Mouse (Mus musculus) kidney, adult 2 months (tissue): ENCODE measurements around the gene Gm10563. TPM values are rescaled to one million over a fixed set of nuclear protein-coding genes. Genes with fewer than 3 reads are reported as not detected.
"Not testable (repeated sequence)": the region's sequence is repeated elsewhere in the genome, so short reads cannot be mapped to it uniquely, and the experiment has no call there.

Experiments used
- DNase-seq: peaks from one replicate; pipeline ENCODE4 v3.0.0; 2021
- H3K27ac ChIP-seq: fragments of 200-500 bp; 2 replicates; pipeline ENCODE4 v1.5.1; 2012; ENCODE audit warnings: low read depth, low read length, control low read depth, inconsistent platforms; ENCODE audit not compliant: insufficient read depth
- H3K27me3 ChIP-seq: fragments of 200-500 bp; replicated peaks from 2 replicates; pipeline ENCODE4 v1.6.1; 2012; ENCODE audit warnings: mild to moderate bottlenecking, moderate library complexity, low read length, inconsistent platforms; ENCODE audit not compliant: control insufficient read depth, insufficient read depth
- H3K36me3 ChIP-seq: fragments of 200-500 bp; 2 replicates; pipeline ENCODE4 v1.6.1; 2012; ENCODE audit warnings: mild to moderate bottlenecking, moderate library complexity, low read length, inconsistent platforms; ENCODE audit not compliant: control insufficient read depth, insufficient read depth
- H3K4me1 ChIP-seq: fragments of 200-500 bp; 2 replicates; pipeline ENCODE4 v1.6.1; 2011; ENCODE audit warnings: low read length; ENCODE audit not compliant: control insufficient read depth, insufficient read depth
- H3K4me3 ChIP-seq: fragments of 200-500 bp; 2 replicates; pipeline ENCODE4 v1.5.1; 2011; ENCODE audit warnings: mild to moderate bottlenecking, low read depth, low read length, control low read depth; ENCODE audit not compliant: insufficient read depth
- CTCF ChIP-seq: fragments of 200-500 bp; conservative IDR thresholded peaks from 2 replicates; pipeline ENCODE4 v1.5.1; 2011; ENCODE audit warnings: low read depth, mild to moderate bottlenecking, control low read depth, low read length, moderate library complexity, mixed read lengths; ENCODE audit not compliant: insufficient read depth, insufficient read length
- POLR2A ChIP-seq: fragments of 200-500 bp; IDR thresholded peaks from one replicate; pipeline ENCODE4 v1.6.1; 2011; ENCODE audit warnings: low read depth, low read length, control low read depth
- WGBS: fragments of 180-500 bp; shearing (Covaris S2); methylation state at CpG from one replicate; pipeline ENCODE4 v1.1.7; 2018; 5-methylcytosine and 5-hydroxymethylcytosine counted together
- polyA plus RNA-seq: library from polyadenylated mRNA; depleted of rRNA; stranded (reverse); fragments of >200 nt; gene quantifications from 2 replicates; pipeline ENCODE4 v1.2.3, GENCODE M21; 2012

Gm10563 gene
- polyA plus RNA-seq, 1 experiment, result not detected

- WGBS, result 52% methylated on average over 5 of the region's 5 CpGs
- no peak for DNase-seq
- Histone ChIP-seq H3K4me1 (peaks cover 16% of the 10 kb centered on the region; the same call in 1 of the 2 replicates), H3K27me3 (no peaks in the 10 kb centered on the region), H3K27ac (no peak overlapping the region), H3K36me3 (no peaks in the 10 kb centered on the region), H3K4me3 (no peak overlapping the region)
- TF ChIP-seq POLR2A (no peak), CTCF (no peak)
These were observed 67.5 kb downstream of the Gm10563 start for GRCm38 (mm10) chr4:155577741-155578140.

- TF ChIP-seq POLR2A (no peak), CTCF (no peak)
- H3K4me3 ChIP-seq, result no peak overlapping the region
- no peaks in the 10 kb centered on the region for H3K36me3 ChIP-seq
- peak; percentile 71 for DNase-seq
- 65% methylated on average over 9 of the region's 9 CpGs for WGBS
- H3K27me3 ChIP-seq, result no peaks in the 10 kb centered on the region
- H3K4me1 ChIP-seq, result peaks cover 16% of the 10 kb centered on the region; the same call in 1 of the 2 replicates
- no peak overlapping the region for H3K27ac ChIP-seq
These were observed 68.1 kb downstream of the Gm10563 start for GRCm38 (mm10) chr4:155577132-155577531.

- Histone ChIP-seq H3K36me3 (no peaks in the 10 kb centered on the region), H3K27ac (no peak overlapping the region), H3K27me3 (no peaks in the 10 kb centered on the region), H3K4me3 (no peak overlapping the region), H3K4me1 (peaks cover 19% of the 10 kb centered on the region; the same call in 1 of the 2 replicates)
- 71% methylated on average over 8 of the region's 8 CpGs for WGBS
- peak; percentile 60 for DNase-seq
- TF ChIP-seq CTCF (no peak), POLR2A (no peak)
These were observed 69.7 kb downstream of the Gm10563 start for GRCm38 (mm10) chr4:155575521-155575920.

GRCm38 (mm10) chr4:155574931-155575330 lies 70.3 kb downstream of the Gm10563 start:
- H3K27ac ChIP-seq, result no peak overlapping the region
- no peaks in the 10 kb centered on the region for H3K27me3 ChIP-seq
- H3K4me1 ChIP-seq, result peaks cover 19% of the 10 kb centered on the region; the same call in 1 of the 2 replicates
- no peak for DNase-seq
- WGBS, result 77% methylated on average over 11 of the region's 11 CpGs
- TF ChIP-seq POLR2A (no peak), CTCF (no peak)
- no peaks in the 10 kb centered on the region for H3K36me3 ChIP-seq
- H3K4me3 ChIP-seq, result no peak overlapping the region

GRCm38 (mm10) chr4:155573876-155574275 lies 71.3 kb downstream of the Gm10563 start:
- no peak for DNase-seq
- WGBS, result 84% methylated on average over 9 of the region's 9 CpGs
- Histone ChIP-seq H3K4me3 (no peak overlapping the region), H3K4me1 (peaks cover 22% of the 10 kb centered on the region; the same call in 1 of the 2 replicates), H3K27ac (no peak overlapping the region), H3K36me3 (no peaks in the 10 kb centered on the region), H3K27me3 (no peaks in the 10 kb centered on the region)
- TF ChIP-seq POLR2A, result no peak
- TF ChIP-seq CTCF, result no peak

GRCm38 (mm10) chr4:155573155-155573554 lies 72.1 kb downstream of the Gm10563 start:
- Histone ChIP-seq H3K27ac (no peak overlapping the region), H3K4me1 (peaks cover 26% of the 10 kb centered on the region; the same call in 1 of the 2 replicates), H3K36me3 (no peaks in the 10 kb centered on the region), H3K27me3 (no peaks in the 10 kb centered on the region), H3K4me3 (no peak overlapping the region)
- 68% methylated on average over 2 of the region's 2 CpGs for WGBS
- TF ChIP-seq CTCF (no peak), POLR2A (no peak)
- DNase-seq, result no peak

GRCm38 (mm10) chr4:155571442-155571841 lies 73.8 kb downstream of the Gm10563 start:
- no peaks in the 10 kb centered on the region for H3K36me3 ChIP-seq
- H3K27me3 ChIP-seq, result no peaks in the 10 kb centered on the region
- no peak for DNase-seq
- H3K4me3 ChIP-seq, result no peak overlapping the region
- 58% methylated on average over 2 of the region's 2 CpGs for WGBS
- H3K27ac ChIP-seq, result no peak overlapping the region
- H3K4me1 ChIP-seq, result peaks cover 21% of the 10 kb centered on the region
- TF ChIP-seq CTCF (no peak), POLR2A (no peak)

- not testable (repeated sequence) for DNase-seq, H3K27me3 ChIP-seq, H3K36me3 ChIP-seq, H3K27ac ChIP-seq, H3K4me3 ChIP-seq
- 83% methylated on average over 11 of the region's 11 CpGs for WGBS
- peaks cover 30% of the 10 kb centered on the region for H3K4me1 ChIP-seq
These were observed 74.9 kb downstream of the Gm10563 start for GRCm38 (mm10) chr4:155570315-155570714.
